Mouse (Mus musculus): ENCODE measurements around the gene Slco2a1.

GRCm38 (mm10) chr9:102944891-102945290, 43.6 kb upstream of the Slco2a1 start:
- TF ChIP-seq CTCF (IDR thresholded peaks at IDR 0.05; ENCODE audit: low read depth), result no peak
- no peak for TF ChIP-seq EP300 (IDR thresholded peaks at IDR 0.05; ENCODE audit: low read depth)

Measured in liver, postnatal 0 days (tissue).